ENCODE assay signal across 21 mouse cellular contexts in the genomic region with DNA sequence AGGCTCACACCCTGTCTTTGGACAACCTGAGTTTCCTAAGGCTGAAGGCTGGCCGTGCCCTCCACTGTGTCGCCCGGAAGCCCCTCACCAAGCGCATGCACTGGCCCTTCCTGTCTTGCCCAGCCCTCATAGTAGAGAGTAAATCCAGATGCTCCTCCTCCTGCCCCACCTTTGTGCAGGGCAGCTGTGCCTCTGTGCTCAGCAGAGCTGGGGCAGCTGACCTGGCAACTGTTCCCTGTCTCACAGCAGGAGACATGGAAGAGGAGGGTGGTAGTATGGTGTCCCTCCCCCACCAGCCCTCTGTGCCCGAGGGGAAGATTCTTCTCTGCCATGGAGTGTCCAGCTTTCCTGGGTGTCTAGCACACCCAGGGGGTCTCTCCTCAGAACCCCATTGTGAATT. TPM values are rescaled to one million over a fixed set of nuclear protein-coding genes. Genes with fewer than 3 reads are reported as not detected.
A peak's percentile ranks its signal among the peaks of the same experiment; 100 is the strongest.
DNase-seq lines count a peak whose midpoint lies in the region; ATAC-seq lines count a peak whose summit lies in the region.
"Had no signal": no experiment of that assay in that cellular context is flagged by ENCODE, and none has a peak within 500 bp of the region (broad histone marks: within the 10 kb centered on the region; RNA-seq: fewer than 3 reads in every experiment).

No protein-coding gene starts in this region.

- 67% methylated on average over 4 of the region's 5 CpGs for WGBS in embryonic facial prominence, embryonic 14.5 days
- WGBS in embryonic facial prominence, embryonic 10.5 days = 83% methylated on average over 5 of the region's 5 CpGs
- WGBS in heart, embryonic 13.5 days = 72% methylated on average over 5 of the region's 5 CpGs
- 76% methylated on average over 5 of the region's 5 CpGs for WGBS in neural tube, embryonic 14.5 days
- 82% methylated on average over 5 of the region's 5 CpGs for WGBS in neural tube, embryonic 15.5 days

- ATAC-seq in embryonic facial prominence, embryonic 14.5 days (ENCODE audit: low read depth) = no peak
- no peak for ATAC-seq in heart, embryonic 13.5 days (ENCODE audit: extremely low read depth, insufficient number of reproducible peaks, low FRiP score, low TSS enrichment)
- no peak for ATAC-seq in neural tube, embryonic 14.5 days (ENCODE audit: low read depth)
- no peak for ATAC-seq in neural tube, embryonic 15.5 days (ENCODE audit: low FRiP score)
- ATAC-seq: CD4-positive, CD25-positive, alpha-beta regulatory T cell, adult 4 months; forebrain, embryonic 14.5 days; intestine, embryonic 16.5 days had no signal

- no peaks in the 10 kb centered on the region for H3K4me1 ChIP-seq in embryonic facial prominence, embryonic 14.5 days (ENCODE audit: control insufficient read depth, insufficient read depth, low read length)
- peaks cover 29% of the 10 kb centered on the region for H3K4me1 ChIP-seq in embryonic facial prominence, embryonic 10.5 days
- H3K4me1 ChIP-seq in heart, embryonic 13.5 days = no peaks in the 10 kb centered on the region
- no peaks in the 10 kb centered on the region for H3K4me1 ChIP-seq in neural tube, embryonic 14.5 days (ENCODE audit: control insufficient read depth, insufficient read depth, low read length)
- no peaks in the 10 kb centered on the region for H3K4me1 ChIP-seq in neural tube, embryonic 15.5 days
- H3K4me1 ChIP-seq: embryonic facial prominence, embryonic 13.5 days; hindbrain, embryonic 15.5 days had no signal

- H3K4me2 ChIP-seq in embryonic facial prominence, embryonic 14.5 days (ENCODE audit: low read depth, low read length) = no peak overlapping the region
- no peak overlapping the region for H3K4me2 ChIP-seq in heart, embryonic 13.5 days
- H3K4me2 ChIP-seq in neural tube, embryonic 14.5 days (ENCODE audit: low read depth, low read length) = no peak overlapping the region
- no peak overlapping the region for H3K4me2 ChIP-seq in neural tube, embryonic 15.5 days
- H3K4me2 ChIP-seq: embryonic facial prominence, embryonic 13.5 days; hindbrain, embryonic 15.5 days had no signal

- H3K36me3 ChIP-seq in embryonic facial prominence, embryonic 14.5 days (ENCODE audit: control insufficient read depth, insufficient read depth, low read length) = no peaks in the 10 kb centered on the region
- H3K36me3 ChIP-seq in embryonic facial prominence, embryonic 10.5 days (replicated peaks) = 0 out of 2 replicates have a peak, but pooled peaks cover 3% of the 10 kb centered on the region
- H3K36me3 ChIP-seq in heart, embryonic 13.5 days = no peaks in the 10 kb centered on the region
- H3K36me3 ChIP-seq in neural tube, embryonic 14.5 days (ENCODE audit: control insufficient read depth, insufficient read depth, low read length) = no peaks in the 10 kb centered on the region
- no peaks in the 10 kb centered on the region for H3K36me3 ChIP-seq in neural tube, embryonic 15.5 days
- H3K36me3 ChIP-seq: hindbrain, embryonic 15.5 days had no signal

- no peak overlapping the region for H3K4me3 ChIP-seq in embryonic facial prominence, embryonic 14.5 days (ENCODE audit: low read depth, low read length)
- H3K4me3 ChIP-seq in embryonic facial prominence, embryonic 10.5 days = no peak overlapping the region
- H3K4me3 ChIP-seq in heart, embryonic 13.5 days = no peak overlapping the region
- no peak overlapping the region for H3K4me3 ChIP-seq in neural tube, embryonic 14.5 days (ENCODE audit: low read depth, low read length)
- no peak overlapping the region for H3K4me3 ChIP-seq in neural tube, embryonic 15.5 days (replicated peaks)
- H3K4me3 ChIP-seq: embryonic facial prominence, embryonic 13.5 days; hindbrain, embryonic 15.5 days had no signal

- DNase-seq in embryonic facial prominence, embryonic 14.5 days (ENCODE audit: low spot score) = no peak
- DNase-seq in embryonic facial prominence, embryonic 10.5 days (ENCODE audit: low spot score) = no peak
- DNase-seq in heart, postnatal 25 days (ENCODE audit: low spot score) = no peak
- no peak for DNase-seq in lung, postnatal 36 days
- DNase-seq: adrenal gland, postnatal 10 days; B cell, adult 2 months; cerebellum, adult 11-12 months; cerebellum, adult 9-10 months; cerebellum, postnatal 25 days; gastrocnemius, postnatal 36 days; heart, adult 11 months; heart, postnatal 10 days had no signal

- no peak overlapping the region for H3K27ac ChIP-seq in embryonic facial prominence, embryonic 14.5 days (replicated peaks; ENCODE audit: low read depth, low read length)
- H3K27ac ChIP-seq in embryonic facial prominence, embryonic 10.5 days (replicated peaks) = no peak overlapping the region; the same call in 1 of the 2 replicates
- H3K27ac ChIP-seq in heart, embryonic 13.5 days (replicated peaks) = no peak overlapping the region
- H3K27ac ChIP-seq in neural tube, embryonic 14.5 days (ENCODE audit: low read depth, low read length) = no peak overlapping the region
- H3K27ac ChIP-seq in neural tube, embryonic 15.5 days (replicated peaks) = no peak overlapping the region
- H3K27ac ChIP-seq: embryonic facial prominence, embryonic 13.5 days; hindbrain, embryonic 15.5 days had no signal

- H3K9ac ChIP-seq in embryonic facial prominence, embryonic 14.5 days (ENCODE audit: low read depth, low read length) = 0 out of 2 replicates have a peak overlapping the region, but pooled peaks have one; percentile 8
- peak overlapping the region; percentile 16; the same call in 1 of the 2 replicates for H3K9ac ChIP-seq in heart, embryonic 13.5 days
- H3K9ac ChIP-seq in neural tube, embryonic 14.5 days (replicated peaks; ENCODE audit: low read depth, low read length) = 0 out of 2 replicates have a peak overlapping the region, but pooled peaks have one; percentile 11
- H3K9ac ChIP-seq in neural tube, embryonic 15.5 days (replicated peaks) = no peak overlapping the region
- H3K9ac ChIP-seq: embryonic facial prominence, embryonic 13.5 days; hindbrain, embryonic 15.5 days had no signal

- H3K27me3 ChIP-seq in embryonic facial prominence, embryonic 14.5 days (replicated peaks; ENCODE audit: control insufficient read depth, insufficient read depth, low read length) = no peaks in the 10 kb centered on the region
- no peaks in the 10 kb centered on the region for H3K27me3 ChIP-seq in embryonic facial prominence, embryonic 10.5 days (replicated peaks; ENCODE audit: low read depth, poor library complexity, severe bottlenecking)
- H3K27me3 ChIP-seq in heart, embryonic 13.5 days (replicated peaks) = no peaks in the 10 kb centered on the region
- no peaks in the 10 kb centered on the region for H3K27me3 ChIP-seq in neural tube, embryonic 14.5 days (ENCODE audit: control insufficient read depth, insufficient read depth, low read length)
- no peaks in the 10 kb centered on the region for H3K27me3 ChIP-seq in neural tube, embryonic 15.5 days (replicated peaks)
- H3K27me3 ChIP-seq: embryonic facial prominence, embryonic 13.5 days; hindbrain, embryonic 15.5 days had no signal

- intact Hi-C loops in heart, postnatal 25 days (cut with DNase I) = loop anchor here (10.0 kb wide), 1 partner anchor 177 kb away; no protein-coding TSS in a partner anchor

- no peaks in the 10 kb centered on the region for H3K9me3 ChIP-seq in embryonic facial prominence, embryonic 14.5 days (ENCODE audit: control insufficient read depth, low read length)
- H3K9me3 ChIP-seq in embryonic facial prominence, embryonic 10.5 days = no peaks in the 10 kb centered on the region
- no peaks in the 10 kb centered on the region for H3K9me3 ChIP-seq in heart, embryonic 13.5 days
- H3K9me3 ChIP-seq in neural tube, embryonic 14.5 days (ENCODE audit: control insufficient read depth, low read length) = no peaks in the 10 kb centered on the region
- no peaks in the 10 kb centered on the region for H3K9me3 ChIP-seq in neural tube, embryonic 15.5 days (replicated peaks)
- H3K9me3 ChIP-seq: embryonic facial prominence, embryonic 13.5 days; G1E; hindbrain, embryonic 15.5 days had no signal

RNA-seq across cellular contexts. Expression of a gene that starts 32.0 kb away (rescaled TPM):
- 343 and 350 TPM in 2 replicates for polyA plus RNA-seq in embryonic facial prominence, embryonic 14.5 days (2014; fragmentation: Nextera tagmentation; extraction: Ambion mirVana)
- 407 and 410 TPM in 2 replicates for polyA plus RNA-seq in embryonic facial prominence, embryonic 10.5 days (2016; fragmentation: Nextera tagmentation; extraction: Ambion mirVana)
- polyA plus RNA-seq in heart, embryonic 13.5 days (2015; fragmentation: Nextera tagmentation; extraction: Ambion mirVana) = 287 and 310 TPM in 2 replicates
- 100 to 1,000 TPM; 323 to 335 TPM for total RNA-seq in heart, postnatal 25 days (2021)
- 288 and 349 TPM in 2 replicates for polyA plus RNA-seq in neural tube, embryonic 14.5 days (2014; fragmentation: Nextera tagmentation; extraction: Ambion mirVana)
- 349 and 390 TPM in 2 replicates for polyA plus RNA-seq in neural tube, embryonic 15.5 days (2015; fragmentation: Nextera tagmentation; extraction: Ambion mirVana)

RNA-seq across cellular contexts. Expression of a gene that starts 44.6 kb away (rescaled TPM):
- polyA plus RNA-seq in embryonic facial prominence, embryonic 14.5 days (2014; fragmentation: Nextera tagmentation; extraction: Ambion mirVana) = 5.0 and 5.5 TPM in 2 replicates
- polyA plus RNA-seq in embryonic facial prominence, embryonic 10.5 days (2016; fragmentation: Nextera tagmentation; extraction: Ambion mirVana) = 2.3 and 4.0 TPM in 2 replicates
- 1.2 and 1.5 TPM in 2 replicates for polyA plus RNA-seq in heart, embryonic 13.5 days (2015; fragmentation: Nextera tagmentation; extraction: Ambion mirVana)
- total RNA-seq in heart, postnatal 25 days (2021) = 1 to 10 TPM; 4.6 to 6.8 TPM
- polyA plus RNA-seq in neural tube, embryonic 14.5 days (2014; fragmentation: Nextera tagmentation; extraction: Ambion mirVana) = 0.50 and 1.8 TPM in 2 replicates
- 0.82 and 2.9 TPM in 2 replicates for polyA plus RNA-seq in neural tube, embryonic 15.5 days (2015; fragmentation: Nextera tagmentation; extraction: Ambion mirVana)
